Mouse (Mus musculus) intestine, postnatal 0 days (tissue): ENCODE data around the gene Rere. TPM values are rescaled to one million over a fixed set of nuclear protein-coding genes. Genes with fewer than 3 reads are reported as not detected.

Experiments
- ATAC-seq: fragments of 200-750 bp; cut with Nextera tagmentation; 2 replicates; pipeline ENCODE4 v1.8.0; 2017; ENCODE audit warnings: mild to moderate bottlenecking, moderate TSS enrichment, moderate library complexity
- H3K27ac ChIP-seq: fragments of 300-500 bp; sonication (generic); 2 replicates; pipeline ENCODE4 v1.5.1; 2014; ENCODE audit warnings: mild to moderate bottlenecking, low read depth, low read length, moderate library complexity
- H3K27me3 ChIP-seq: fragments of 300-500 bp; sonication (generic); replicated peaks from 2 replicates; pipeline ENCODE4 v1.6.1; 2014; ENCODE audit warnings: low read length, mixed read lengths; ENCODE audit not compliant: control insufficient read depth, insufficient read depth
- H3K36me3 ChIP-seq: fragments of 300-500 bp; sonication (generic); 2 replicates; pipeline ENCODE4 v1.6.1; 2014; ENCODE audit warnings: mild to moderate bottlenecking, moderate library complexity; ENCODE audit not compliant: control insufficient read depth, insufficient read depth
- H3K4me1 ChIP-seq: fragments of 300-500 bp; sonication (generic); replicated peaks from 2 replicates; pipeline ENCODE4 v1.6.1; 2014; ENCODE audit warnings: antibody characterized with exemption, low read length, mixed read lengths; ENCODE audit not compliant: control insufficient read depth, insufficient read depth
- H3K4me2 ChIP-seq: fragments of 300-500 bp; sonication (generic); replicated peaks from 2 replicates; pipeline ENCODE4 v1.6.1; 2014; ENCODE audit warnings: low read depth, mild to moderate bottlenecking, moderate library complexity
- H3K4me3 ChIP-seq: fragments of 300-500 bp; sonication (generic); 2 replicates; pipeline ENCODE4 v1.5.1; 2014; ENCODE audit warnings: low read depth, low read length
- H3K9ac ChIP-seq: fragments of 300-500 bp; sonication (generic); 2 replicates; pipeline ENCODE4 v1.6.1; 2014; ENCODE audit warnings: mild to moderate bottlenecking, low read depth, low read length
- H3K9me3 ChIP-seq: fragments of 300-500 bp; sonication (generic); 2 replicates; pipeline ENCODE4 v1.6.1; 2016; ENCODE audit warnings: mixed run types; ENCODE audit not compliant: control insufficient read depth
- CTCF ChIP-seq: sonication (generic); IDR thresholded peaks from 2 replicates; pipeline ENCODE4 v1.5.1; 2016; ENCODE audit warnings: low read depth, mild to moderate bottlenecking, control low read depth, antibody characterized with exemption, moderate library complexity
- WGBS: fragments of 180-500 bp; shearing (Covaris S2); extraction: QIAGEN DNeasy Blood & Tissue Kit; methylation state at CpG from one replicate; pipeline ENCODE4 v1.1.7; 2014; 5-methylcytosine and 5-hydroxymethylcytosine counted together
- polyA plus RNA-seq: library from polyadenylated mRNA; unstranded; fragments of >200 nt; fragmentation: Nextera tagmentation; extraction: Ambion mirVana; gene quantifications from 2 replicates; pipeline ENCODE4 v1.2.1, GENCODE M21; 2015

Rere gene
- polyA plus RNA-seq, 1 experiment from 2014 or later = 22.4 TPM

DNA sequence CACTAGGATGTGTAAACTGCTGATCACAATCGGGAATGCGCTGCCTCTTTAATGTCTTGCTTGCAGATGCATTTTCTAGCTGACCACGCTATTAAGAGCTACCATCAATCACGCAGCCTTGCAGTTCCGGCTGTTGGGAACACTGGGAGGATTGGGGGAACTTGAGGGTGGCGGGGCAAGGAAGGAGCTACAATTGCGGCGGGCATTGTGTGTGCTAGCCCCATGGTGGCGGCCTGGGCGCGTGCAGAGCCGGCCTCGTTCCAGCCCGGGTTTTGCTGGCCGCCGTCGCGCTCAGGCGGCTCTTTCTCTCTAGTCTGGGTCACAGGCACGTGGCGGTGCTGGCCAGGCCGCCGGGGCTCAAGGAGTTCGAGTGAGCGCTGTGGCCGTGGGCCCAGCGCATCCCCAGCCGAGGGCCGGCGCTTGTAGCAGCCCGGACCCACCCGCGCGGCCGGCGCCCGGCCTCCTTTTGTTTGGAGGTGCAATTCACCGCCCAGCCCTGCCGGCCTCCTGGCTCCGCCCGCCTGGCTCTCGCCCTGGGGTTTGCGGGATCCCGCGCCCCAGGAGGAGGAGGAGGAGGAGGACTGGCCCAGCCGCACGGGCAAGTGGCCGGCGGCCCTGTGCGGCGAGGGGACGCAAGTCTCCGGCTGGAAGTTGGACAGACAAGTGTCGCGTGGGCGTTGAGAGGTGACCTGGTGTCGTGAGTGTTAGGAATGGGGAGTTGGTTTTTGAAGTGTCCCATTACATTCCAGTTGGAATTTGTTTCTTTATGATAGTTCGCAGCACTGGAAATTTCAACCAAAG is 90.3 kb downstream of the Rere start:
- Histone ChIP-seq H3K4me1 (peaks cover 17% of the 10 kb centered on the region), H3K27ac (peak overlapping the region; percentile 80), H3K9ac (peak overlapping the region; percentile 63), H3K27me3 (no peaks in the 10 kb centered on the region), H3K36me3 (no peaks in the 10 kb centered on the region), H3K4me2 (peak overlapping the region; percentile 91), H3K9me3 (no peaks in the 10 kb centered on the region), H3K4me3 (peak overlapping the region; percentile 57)
- under 1% methylated on average over 58 of the region's 58 CpGs for WGBS
- TF ChIP-seq CTCF = peak; percentile 52
- ATAC-seq = peak; percentile 80

DNA sequence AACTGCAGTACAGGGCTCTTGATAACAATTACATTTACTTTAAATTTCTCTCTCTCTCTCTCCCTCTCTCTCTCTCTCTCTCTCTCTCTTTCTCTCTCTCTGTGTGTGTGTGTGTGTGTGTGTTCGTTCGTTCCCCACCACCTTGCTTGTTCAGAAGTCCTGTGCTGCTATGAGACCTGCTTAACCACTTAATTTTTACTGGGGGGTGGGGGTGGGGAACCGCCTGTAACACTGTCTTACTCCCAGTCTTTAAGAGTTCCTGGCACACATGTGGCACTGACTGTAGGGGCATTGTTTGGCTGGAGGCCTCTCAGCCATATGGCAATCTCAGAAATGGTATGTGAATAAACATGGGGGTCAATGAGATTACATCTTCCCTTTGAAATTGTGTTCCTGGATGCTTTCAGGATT is 91.2 kb downstream of the Rere start:
- Histone ChIP-seq H3K36me3 (no peaks in the 10 kb centered on the region), H3K4me1 (peaks cover 17% of the 10 kb centered on the region), H3K4me3 (peak overlapping the region; percentile 57), H3K9ac (0 out of 2 replicates have a peak overlapping the region, but pooled peaks have one; percentile 63), H3K27ac (no peak overlapping the region), H3K27me3 (no peaks in the 10 kb centered on the region), H3K9me3 (no peaks in the 10 kb centered on the region), H3K4me2 (peak overlapping the region; percentile 91)
- no peak for ATAC-seq
- no peak for TF ChIP-seq CTCF
- 9% methylated on average over 3 of the region's 3 CpGs for WGBS

DNA sequence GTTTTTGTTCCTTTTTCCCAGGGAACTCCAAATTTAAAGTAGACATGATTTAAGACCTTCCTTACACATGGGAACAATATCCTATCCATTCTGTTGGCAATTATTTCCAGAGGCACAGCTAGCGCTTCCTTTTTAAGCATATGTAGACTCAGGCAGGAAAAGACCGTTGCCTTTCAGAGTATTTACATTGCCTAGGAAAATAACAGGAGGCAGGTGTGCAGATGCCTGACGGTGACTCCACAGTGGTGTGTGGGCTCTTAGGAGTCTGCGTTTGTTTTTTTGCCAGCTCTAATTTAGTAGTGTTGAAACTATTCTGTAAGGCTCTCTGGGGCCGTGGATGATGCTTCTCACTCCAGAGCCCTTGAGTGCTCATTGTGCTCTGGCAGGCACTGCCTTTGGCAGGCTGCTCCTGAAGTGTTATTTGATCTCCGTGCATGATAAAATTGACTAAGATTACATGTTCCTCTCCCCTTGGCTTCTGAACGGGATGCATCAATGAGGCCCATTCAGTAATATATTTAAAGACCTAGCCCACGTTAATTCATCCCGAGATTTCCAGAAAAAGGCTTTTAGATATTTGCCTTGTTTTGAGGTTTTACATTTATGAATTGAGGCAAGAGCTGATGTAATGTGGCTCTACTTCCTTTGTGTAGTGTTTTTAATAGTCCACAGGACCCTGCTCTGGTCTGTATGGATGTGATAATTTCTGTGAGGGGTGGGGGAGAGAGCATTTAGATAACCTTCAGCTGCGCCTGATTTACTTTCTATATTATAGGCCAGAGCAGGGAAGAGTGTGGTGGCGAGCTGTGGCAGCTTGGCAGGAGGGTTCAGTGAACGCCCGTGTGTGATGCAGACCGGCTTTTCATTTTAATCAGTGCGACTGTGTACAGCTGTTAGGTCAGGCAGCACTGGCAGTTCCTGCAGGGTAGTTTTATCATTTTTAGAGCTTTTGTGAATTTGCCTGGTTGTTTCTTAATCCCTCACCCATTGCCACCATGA is 92.0 kb downstream of the Rere start:
- Histone ChIP-seq H3K4me2 (peak overlapping the region; percentile 91), H3K27me3 (no peaks in the 10 kb centered on the region), H3K4me1 (peaks cover 17% of the 10 kb centered on the region), H3K4me3 (peak overlapping the region; percentile 57), H3K36me3 (no peaks in the 10 kb centered on the region), H3K9ac (no peak overlapping the region), H3K27ac (peak overlapping the region; percentile 23; the same call in 1 of the 2 replicates), H3K9me3 (no peaks in the 10 kb centered on the region)
- WGBS = 7% methylated on average over 15 of the region's 15 CpGs
- no peak for TF ChIP-seq CTCF
- ATAC-seq = no peak

DNA sequence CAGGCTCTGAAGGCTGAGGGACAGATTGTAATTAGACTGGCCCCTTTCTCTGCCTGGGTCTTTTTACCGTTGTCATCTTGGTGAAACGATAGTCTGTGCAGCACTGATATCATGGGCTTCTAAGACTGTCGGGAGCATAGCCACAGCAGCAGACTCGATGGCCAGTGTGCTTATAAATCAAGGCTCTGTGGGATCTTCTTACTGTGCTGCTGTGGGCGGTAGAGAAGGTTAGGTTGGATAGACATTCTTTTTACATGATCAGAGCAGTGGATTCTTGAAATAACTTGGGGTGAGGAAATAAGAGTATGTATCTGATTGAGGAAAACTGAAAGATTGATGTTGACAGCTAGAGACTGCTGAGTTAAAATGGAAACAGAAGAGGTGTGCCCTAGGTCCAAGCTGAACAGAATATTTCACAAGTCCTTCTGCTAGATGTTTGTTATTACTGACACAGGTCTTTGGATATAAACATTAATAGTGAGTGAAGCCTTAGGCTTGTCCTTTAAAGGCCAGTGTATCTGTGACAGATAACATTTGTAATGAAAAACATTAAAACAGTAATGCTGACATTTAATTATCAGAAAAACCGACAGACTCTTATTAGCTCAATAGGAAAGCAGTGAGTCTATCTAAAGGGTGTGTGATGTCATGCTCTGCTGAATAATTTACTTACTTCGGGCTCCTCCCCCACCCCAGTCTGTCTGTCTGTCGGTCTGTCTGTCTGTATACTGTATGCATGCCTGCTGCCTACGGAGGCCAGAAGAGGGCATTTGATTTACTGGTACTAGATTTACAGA is 93.4 kb downstream of the Rere start:
- H3K4me1 ChIP-seq = peaks cover 17% of the 10 kb centered on the region
- H3K27me3 ChIP-seq = no peaks in the 10 kb centered on the region
- no peaks in the 10 kb centered on the region for H3K9me3 ChIP-seq
- H3K4me2 ChIP-seq = peak overlapping the region; percentile 33
- H3K9ac ChIP-seq = no peak overlapping the region
- TF ChIP-seq CTCF = peak; percentile 23; the same call in 1 of the 2 replicates
- no peaks in the 10 kb centered on the region for H3K36me3 ChIP-seq
- no peak overlapping the region; the same call in 1 of the 2 replicates for H3K27ac ChIP-seq
- no peak for ATAC-seq
- WGBS = 30% methylated on average over 9 of the region's 9 CpGs
- H3K4me3 ChIP-seq = no peak overlapping the region

DNA sequence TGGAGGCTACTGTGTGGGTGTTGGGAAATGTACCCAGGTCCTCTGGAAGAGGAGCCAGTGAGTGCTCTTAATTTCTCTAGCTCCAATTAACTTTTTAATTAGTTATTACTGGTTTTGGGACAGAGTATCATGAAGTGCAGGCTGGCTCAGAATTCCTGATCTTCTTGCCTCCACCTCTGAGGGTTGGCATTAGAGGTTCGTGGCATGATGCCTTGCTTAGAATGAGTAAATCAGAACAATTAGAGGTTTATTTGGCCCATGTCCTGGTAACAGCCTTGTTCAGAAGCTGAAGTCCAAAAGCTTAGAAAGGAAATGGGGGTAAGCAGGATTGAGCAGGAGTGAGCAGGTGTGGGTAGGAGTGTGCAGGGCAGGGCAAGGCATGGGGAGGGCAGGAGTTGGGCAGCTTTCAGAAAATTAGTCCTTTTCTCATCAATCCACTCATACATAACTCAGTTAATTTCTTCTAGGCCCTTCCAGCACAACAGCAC is 94.0 kb downstream of the Rere start:
- 84% methylated on average over 1 of the region's 1 CpGs for WGBS
- Histone ChIP-seq H3K4me3 (no peak overlapping the region), H3K9me3 (no peaks in the 10 kb centered on the region), H3K27me3 (no peaks in the 10 kb centered on the region), H3K27ac (no peak overlapping the region), H3K4me1 (peaks cover 17% of the 10 kb centered on the region), H3K36me3 (no peaks in the 10 kb centered on the region), H3K9ac (no peak overlapping the region), H3K4me2 (no peak overlapping the region)
- no peak for ATAC-seq
- no peak for TF ChIP-seq CTCF
